Mouse (Mus musculus) erythroblast, embryonic 14.5 days (primary cell): Measurements from ENCODE around the gene Plekha8.

Experiments used
- GATA1 ChIP-seq: IDR thresholded peaks from 2 replicates; pipeline ENCODE4 v1.6.1; 2012; ENCODE audit warnings: low read length, inconsistent platforms, mixed read lengths
- TAL1 ChIP-seq: IDR thresholded peaks from 3 replicates; pipeline ENCODE4 v1.6.1; 2012; ENCODE audit warnings: low read length, inconsistent platforms, mixed read lengths

- TF ChIP-seq GATA1 (no peak), TAL1 (no peak)
These were observed 11.3 kb downstream of the Plekha8 start for GRCm38 (mm10) chr6:54606241-54606640.
